Mouse (Mus musculus) gonadal fat pad, adult 2 months (tissue): ENCODE results near the gene Syce1. TPM values are rescaled to one million over a fixed set of nuclear protein-coding genes. Genes with fewer than 3 reads are reported as not detected.

ENCODE experiments used
- DNase-seq: peaks from one replicate; pipeline ENCODE4 v3.0.0-alpha.2; 2012; ENCODE audit warnings: low read depth
- polyA plus RNA-seq: library from polyadenylated mRNA; depleted of rRNA; stranded (reverse); fragments of >200 nt; gene quantifications from 2 replicates; pipeline ENCODE4 v1.2.3, GENCODE M21; 2012; rRNA removed

The Syce1 gene
- polyA plus RNA-seq, result 0.68 and 1.2 TPM in 2 replicates

DNA sequence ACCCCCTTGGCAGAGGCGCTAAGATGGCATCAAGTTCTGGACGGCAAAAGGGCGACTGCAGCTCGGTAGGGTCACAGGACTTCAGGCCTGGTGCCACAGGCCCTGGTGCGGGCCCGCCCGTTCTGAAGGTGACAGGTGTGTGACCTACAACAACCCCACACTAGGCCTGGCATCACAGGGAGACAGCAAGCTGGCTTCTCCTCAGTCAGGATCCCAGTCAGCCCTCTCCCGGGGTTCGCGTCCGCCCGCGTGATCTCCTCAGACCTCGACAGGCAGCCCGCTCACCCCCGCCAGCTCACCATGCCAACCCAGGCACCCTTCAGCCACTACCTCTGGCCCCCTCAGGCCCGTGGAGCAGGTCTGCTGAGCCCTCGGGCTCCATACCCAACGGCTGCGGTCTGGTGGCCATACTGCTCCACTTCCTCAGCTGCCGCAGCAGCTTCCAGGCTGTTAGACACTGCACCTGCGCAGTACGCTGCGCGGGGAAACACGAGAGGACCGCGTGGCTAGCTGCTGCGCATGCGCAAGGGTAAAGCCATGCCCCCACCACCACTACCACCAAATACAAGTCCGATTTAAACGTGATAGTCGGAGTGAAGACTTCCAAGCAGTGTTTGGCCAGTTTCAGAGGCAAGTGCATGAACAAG is at the start of gene Syce1:
TSS of gene Syce1 (minus strand) at position 447 of the 647 bp plus-strand sequence.
- no peak for DNase-seq

GRCm38 (mm10) chr7:140836243-140837115 is 48.8 kb upstream of the Syce1 start:
- DNase-seq, result no peak

- DNase-seq, result no peak
These were observed 48.1 kb upstream of the Syce1 start for GRCm38 (mm10) chr7:140835758-140836087.

- DNase-seq, result peak; percentile 87
These were observed 47.5 kb upstream of the Syce1 start, which contains the start of gene Urah for GRCm38 (mm10) chr7:140834968-140835757. Gene Urah (plus strand): TSS chr7:140835018.

DNA sequence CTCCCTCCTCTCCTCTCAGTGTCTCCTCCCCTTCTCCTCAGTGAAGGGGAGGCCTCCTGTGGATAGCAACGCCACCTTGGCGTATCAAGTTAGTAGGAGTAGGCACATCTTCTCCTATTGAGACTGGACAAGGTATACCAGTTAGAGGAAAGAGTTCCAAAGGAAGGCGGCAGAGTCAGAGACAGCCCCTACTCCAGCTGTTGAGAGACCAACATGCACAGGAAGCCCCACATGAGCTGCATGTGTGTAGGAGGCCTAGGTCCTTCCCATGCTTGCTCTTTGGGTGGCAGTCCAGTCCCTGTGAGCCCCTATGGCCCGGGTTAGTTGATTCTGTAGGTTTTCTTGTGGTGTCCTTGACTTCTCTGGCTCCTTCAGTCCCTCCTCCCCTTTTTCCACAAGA is 45.7 kb upstream of the Syce1 start:
- DNase-seq, result no peak

GRCm38 (mm10) chr7:140831447-140831846 is 43.8 kb upstream of the Syce1 start:
- no peak for DNase-seq

GRCm38 (mm10) chr7:140828171-140828881 is 40.7 kb upstream of the Syce1 start:
- DNase-seq, result no peak

- no peak for DNase-seq
These were observed 35.1 kb upstream of the Syce1 start for GRCm38 (mm10) chr7:140822731-140823130.

DNA sequence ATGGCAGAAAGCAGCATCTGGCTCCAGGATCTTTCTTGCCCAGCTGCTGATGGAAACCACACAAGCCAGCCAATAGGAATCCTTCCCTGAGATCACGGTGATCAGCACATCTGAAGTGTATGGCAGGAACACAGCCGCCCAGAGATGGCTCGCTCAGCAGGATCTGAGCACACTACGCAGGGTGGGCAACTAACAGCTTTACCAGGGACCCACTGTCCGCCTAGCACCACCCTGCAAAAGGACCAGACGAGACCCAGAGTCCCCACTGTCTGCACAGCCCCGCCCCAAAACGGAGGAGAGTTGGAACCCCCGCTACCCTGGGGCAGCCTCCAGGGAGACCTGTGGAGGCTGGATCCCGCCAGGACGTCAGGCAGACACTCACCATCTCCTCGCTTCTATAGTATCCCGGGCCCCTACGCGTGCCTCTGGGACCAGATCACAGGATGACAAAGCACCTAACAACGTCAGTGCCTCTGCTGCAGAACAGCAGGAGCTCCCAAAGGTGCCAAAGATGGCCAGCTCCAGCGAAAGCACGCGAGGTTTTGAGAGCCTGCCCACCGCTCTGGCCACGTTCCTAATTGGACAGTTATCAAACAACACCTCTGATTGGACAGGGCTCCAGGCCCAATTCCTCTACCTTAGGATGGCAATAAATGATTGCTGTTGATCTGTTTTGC is 34.1 kb upstream of the Syce1 start, which contains the start of gene Zfp941:
TSS of gene Zfp941 (minus strand) at position 526 of the 677 bp plus-strand sequence.
- no peak for DNase-seq

GRCm38 (mm10) chr7:140821305-140821652 is 33.6 kb upstream of the Syce1 start:
- DNase-seq, result no peak

GRCm38 (mm10) chr7:140820173-140820572 is 32.5 kb upstream of the Syce1 start:
- DNase-seq, result no peak

GRCm38 (mm10) chr7:140812850-140813249 is 25.2 kb upstream of the Syce1 start:
- DNase-seq, result no peak

GRCm38 (mm10) chr7:140811714-140812113 is 24.1 kb upstream of the Syce1 start:
- DNase-seq, result no peak

- no peak for DNase-seq
These were observed 22.8 kb upstream of the Syce1 start for GRCm38 (mm10) chr7:140810496-140810895.

- no peak for DNase-seq
These were observed 18.1 kb upstream of the Syce1 start for GRCm38 (mm10) chr7:140805704-140806103.

DNA sequence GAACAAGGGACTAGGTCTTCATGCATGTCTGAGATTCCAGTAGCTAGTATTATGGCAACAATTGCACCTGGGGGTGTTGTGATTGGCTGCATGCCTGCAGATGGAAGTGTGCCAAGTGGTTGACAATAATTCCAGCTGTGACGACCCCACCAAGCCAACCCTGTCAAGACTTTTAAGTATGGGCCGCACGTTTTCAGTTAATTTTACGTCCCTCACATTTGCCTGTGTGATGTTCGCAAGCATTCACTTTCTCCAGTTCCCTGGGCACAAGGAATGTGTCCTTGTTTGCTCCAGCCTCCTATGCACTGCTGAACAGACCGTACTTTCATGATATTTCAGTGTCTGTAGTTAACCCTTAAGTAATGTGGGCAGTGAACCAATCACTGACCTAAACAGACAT is 15.0 kb upstream of the Syce1 start:
- DNase-seq, result no peak

GRCm38 (mm10) chr7:140798212-140798611 is 10.6 kb upstream of the Syce1 start:
- no peak for DNase-seq

- no peak for DNase-seq
These were observed 10.0 kb upstream of the Syce1 start for GRCm38 (mm10) chr7:140797619-140798018.

- no peak for DNase-seq
These were observed 5.9 kb upstream of the Syce1 start for GRCm38 (mm10) chr7:140793541-140793940.

DNA sequence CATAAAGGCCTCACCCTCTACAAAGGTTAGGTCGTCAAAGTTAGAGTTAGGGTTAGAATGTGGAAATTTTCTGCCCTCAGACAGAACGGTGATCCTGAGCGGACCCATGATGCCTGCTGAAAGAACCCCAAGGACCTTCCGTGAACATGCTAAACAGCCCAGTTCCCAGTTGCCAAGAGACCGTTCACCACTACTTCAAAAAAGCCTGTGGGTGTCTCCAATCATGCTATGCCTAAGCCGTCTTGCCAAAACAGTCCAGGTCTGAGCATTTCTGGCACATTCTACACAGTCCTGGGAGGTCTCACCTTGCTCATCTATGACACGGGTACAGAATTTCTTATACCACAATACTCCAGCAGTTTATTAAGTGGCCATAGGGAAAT is 392 bp upstream of the Syce1 start:
- no peak for DNase-seq

DNA sequence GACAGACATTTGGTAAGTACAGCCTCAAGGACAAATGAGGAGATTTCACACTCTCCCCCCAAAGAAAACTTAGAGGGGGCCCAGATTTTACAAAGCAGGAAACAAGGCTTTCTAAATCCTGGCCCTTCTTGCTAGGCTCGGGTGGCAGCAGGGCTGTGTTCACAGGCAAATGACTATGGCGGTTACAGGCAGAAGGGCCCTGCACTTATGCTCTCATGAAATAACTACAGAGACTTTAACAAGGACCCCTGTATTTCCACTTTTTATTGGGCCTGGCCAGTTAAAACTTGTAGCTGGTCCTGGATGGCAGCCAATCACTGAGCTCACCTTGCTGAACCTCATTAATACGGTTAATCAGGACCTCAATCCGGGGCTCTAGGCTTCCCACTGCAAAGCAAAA is 7.1 kb downstream of the Syce1 start:
- DNase-seq, result no peak
